Mouse (Mus musculus): ENCODE measurements around the gene Setd1b.

Gene Setd1b

GRCm38 (mm10) chr5:123142161-123143157 is at the start of gene Setd1b:
Gene Setd1b (plus strand): TSS chr5:123142193.
- peak; percentile 82 for DNase-seq

GRCm38 (mm10) chr5:123093077-123093633 is 48.8 kb upstream of the Setd1b start:
- peak; percentile 88 for DNase-seq

GRCm38 (mm10) chr5:123094238-123094991 is 47.6 kb upstream of the Setd1b start:
- DNase-seq, result peak; percentile 88

- DNase-seq, result no peak
Observed at GRCm38 (mm10) chr5:123096299-123096698, 45.7 kb upstream of the Setd1b start.

GRCm38 (mm10) chr5:123098487-123098886 is 43.5 kb upstream of the Setd1b start:
- DNase-seq, result no peak

- no peak for DNase-seq
Observed at GRCm38 (mm10) chr5:123102376-123102775, 39.6 kb upstream of the Setd1b start.

GRCm38 (mm10) chr5:123103556-123103955 is 38.4 kb upstream of the Setd1b start:
- no peak for DNase-seq

- no peak for DNase-seq
Observed at GRCm38 (mm10) chr5:123104769-123105168, 37.2 kb upstream of the Setd1b start.

GRCm38 (mm10) chr5:123109452-123110203 is 32.4 kb upstream of the Setd1b start:
- DNase-seq, result no peak

GRCm38 (mm10) chr5:123110296-123110721 is 31.7 kb upstream of the Setd1b start:
- no peak for DNase-seq

GRCm38 (mm10) chr5:123114109-123114508 is 27.9 kb upstream of the Setd1b start:
- DNase-seq, result no peak

GRCm38 (mm10) chr5:123114924-123115323 is 27.1 kb upstream of the Setd1b start:
- peak; percentile 42 for DNase-seq

- no peak for DNase-seq
Observed at GRCm38 (mm10) chr5:123116080-123116479, 25.9 kb upstream of the Setd1b start.

- peak; percentile 84 for DNase-seq
Observed at GRCm38 (mm10) chr5:123117257-123117656, 24.7 kb upstream of the Setd1b start.

GRCm38 (mm10) chr5:123117773-123118172 is 24.2 kb upstream of the Setd1b start:
- no peak for DNase-seq

GRCm38 (mm10) chr5:123118826-123119225 is 23.2 kb upstream of the Setd1b start:
- DNase-seq, result no peak

- no peak for DNase-seq
Observed at GRCm38 (mm10) chr5:123120624-123121215, 21.3 kb upstream of the Setd1b start.

GRCm38 (mm10) chr5:123122181-123122580 is 19.8 kb upstream of the Setd1b start:
- peak; percentile 61 for DNase-seq

- no peak for DNase-seq
Observed at GRCm38 (mm10) chr5:123125105-123125504, 16.9 kb upstream of the Setd1b start.

- DNase-seq, result peak; percentile 44
Observed at GRCm38 (mm10) chr5:123125638-123126406, 16.2 kb upstream of the Setd1b start.

- DNase-seq, result no peak
Observed at GRCm38 (mm10) chr5:123127031-123127430, 15.0 kb upstream of the Setd1b start.
